Mouse (Mus musculus) liver, embryonic 18 days (tissue): ENCODE measurements around the gene Gm20831. TPM values are rescaled to one million over a fixed set of nuclear protein-coding genes. Genes with fewer than 3 reads are reported as not detected.

Source experiments
- polyA plus RNA-seq: library from polyadenylated mRNA; depleted of rRNA; stranded (reverse); fragments of >200 nt; gene quantifications from 2 replicates; pipeline ENCODE4 v1.2.3, GENCODE M21; 2012; rRNA removed

The Gm20831 gene
- polyA plus RNA-seq = not detected in 2 replicates

GRCm38 (mm10) chrY:17874441-17874840 lies at the start of gene Gm20831, which contains the start of gene Gm20772:
Gene Gm20831 (plus strand): TSS chrY:17874741.
Gene Gm20772 (plus strand): TSS chrY:17874741.

GRCm38 (mm10) chrY:17846166-17846565 lies 28.4 kb upstream of the Gm20831 start, which contains the start of gene Gm21904:
Gene Gm21904 (minus strand): TSS chrY:17846266.

GRCm38 (mm10) chrY:17937230-17937629 lies 62.7 kb downstream of the Gm20831 start, which contains the start of gene Srsy:
Gene Srsy (minus strand): TSS chrY:17937330.

Other genes with a start within 250 kb of the Gm20831 start
- gene Gm21904, start 28.5 kb upstream of the Gm20831 start, polyA plus RNA-seq = not detected in 2 replicates
- not detected in 2 replicates for gene Gm20772, start within 50 bp of the Gm20831 start, polyA plus RNA-seq
- not detected in 2 replicates for gene Srsy, start 62.6 kb downstream of the Gm20831 start, polyA plus RNA-seq
- gene Gm21764, start 187.1 kb downstream of the Gm20831 start, polyA plus RNA-seq = not detected in 2 replicates
- not detected in 2 replicates for gene Ssty1, start 214.4 kb downstream of the Gm20831 start, polyA plus RNA-seq